Mouse (Mus musculus) liver, embryonic 14.5 days (tissue): ENCODE data around the gene Slc6a21. TPM values are rescaled to one million over a fixed set of nuclear protein-coding genes. Genes with fewer than 3 reads are reported as not detected.

Experiments used
- ATAC-seq: fragments of 200-750 bp; cut with Nextera tagmentation; 2 replicates; pipeline ENCODE4 v1.8.0; 2017; ENCODE audit warnings: moderate number of reproducible peaks, mild to moderate bottlenecking, moderate library complexity; ENCODE audit not compliant: insufficient read depth
- DNase-seq, 3 experiments: peaks; one replicate each; pipeline ENCODE4 v3.0.0-alpha.2; 2012 to 2013; ENCODE audit warnings: low read depth in 3 of 3, low spot score in 3 of 3
- H3K27ac ChIP-seq: fragments of 300-500 bp; sonication (generic); 2 replicates; pipeline ENCODE4 v1.5.1; 2014; ENCODE audit warnings: moderate library complexity, mild to moderate bottlenecking, control low read depth, inconsistent platforms
- H3K27me3 ChIP-seq: fragments of 300-500 bp; sonication (generic); 2 replicates; pipeline ENCODE4 v1.6.1; 2014; ENCODE audit warnings: mild to moderate bottlenecking, low read length, moderate library complexity; ENCODE audit not compliant: control insufficient read depth, insufficient read depth
- H3K36me3 ChIP-seq: fragments of 300-500 bp; sonication (generic); replicated peaks from 2 replicates; pipeline ENCODE4 v1.6.1; 2014; ENCODE audit warnings: low read depth; ENCODE audit not compliant: control insufficient read depth, insufficient read depth
- H3K4me1 ChIP-seq, 2 experiments: fragments of 200-500 bp in 1 of 2; fragments of 300-500 bp in 1 of 2; sonication (generic) in 1 of 2; replicated peaks; 2 replicates each; pipeline ENCODE4 v1.6.1; 2012 to 2014; ENCODE audit warnings: antibody characterized with exemption in 1 of 2, inconsistent platforms in 1 of 2, low read length in 1 of 2; ENCODE audit not compliant: control insufficient read depth in 2 of 2, insufficient read depth in 2 of 2
- H3K4me2 ChIP-seq: fragments of 300-500 bp; sonication (generic); 2 replicates; pipeline ENCODE4 v1.6.1; 2014; ENCODE audit warnings: low read depth, mild to moderate bottlenecking, control low read depth, moderate library complexity
- H3K4me3 ChIP-seq, 2 experiments: fragments of 200-500 bp in 1 of 2; fragments of 300-500 bp in 1 of 2; sonication (generic) in 1 of 2; 2 replicates each; pipeline ENCODE4 v1.5.1; 2012 to 2014; ENCODE audit warnings: low read depth in 2 of 2, low read length in 2 of 2, mild to moderate bottlenecking in 2 of 2, control low read depth in 1 of 2, inconsistent platforms in 1 of 2, moderate library complexity in 1 of 2; ENCODE audit not compliant: insufficient read depth in 1 of 2
- H3K9ac ChIP-seq: fragments of 300-500 bp; sonication (generic); replicated peaks from 2 replicates; pipeline ENCODE4 v1.6.1; 2014; ENCODE audit warnings: mild to moderate bottlenecking, control low read depth, moderate library complexity
- H3K9me3 ChIP-seq: fragments of 300-500 bp; sonication (generic); 2 replicates; pipeline ENCODE4 v1.6.1; 2016; ENCODE audit warnings: low read length, mixed read lengths; ENCODE audit not compliant: control insufficient read depth
- CTCF ChIP-seq: IDR thresholded peaks from 2 replicates; pipeline ENCODE4 v1.5.1; 2016; ENCODE audit warnings: antibody characterized with exemption, low read depth, control low read depth
- EP300 ChIP-seq: IDR thresholded peaks from 2 replicates; pipeline ENCODE4 v1.6.1; 2016; ENCODE audit warnings: antibody characterized with exemption, low read depth
- WGBS: fragments of 180-500 bp; shearing (Covaris S2); extraction: QIAGEN DNeasy Blood & Tissue Kit; methylation state at CpG from one replicate; pipeline ENCODE4 v1.1.7; 2014; ENCODE audit not compliant: insufficient replicate concordance; 5-methylcytosine and 5-hydroxymethylcytosine counted together
- polyA plus RNA-seq, 2 experiments: library from polyadenylated mRNA; depleted of rRNA in 1 of 2; stranded (reverse) in 1 of 2; unstranded in 1 of 2; fragments of >200 nt; fragmentation: Nextera tagmentation in 1 of 2; extraction: Ambion mirVana in 1 of 2; gene quantifications; 2 replicates each; pipeline versions ENCODE4 v1.2.1 to v1.2.3; 2012 to 2014

Gene Slc6a21
- polyA plus RNA-seq, 2 experiments, result not detected

GRCm38 (mm10) chr7:45257063-45257840 lies 20.1 kb upstream of the Slc6a21 start:
- ATAC-seq (no peak), DNase-seq (no peak)
- no peak overlapping the region for H3K4me2 ChIP-seq
- H3K9me3 ChIP-seq, result no peaks in the 10 kb centered on the region
- 51% methylated on average over 11 of the region's 11 CpGs for WGBS
- H3K36me3 ChIP-seq, result no peaks in the 10 kb centered on the region
- H3K4me3 ChIP-seq, result no peak overlapping the region
- no peak overlapping the region for H3K27ac ChIP-seq
- no peaks in the 10 kb centered on the region for H3K4me1 ChIP-seq
- no peaks in the 10 kb centered on the region for H3K27me3 ChIP-seq
- TF ChIP-seq EP300, result no peak
- TF ChIP-seq CTCF, result no peak
- no peak overlapping the region for H3K9ac ChIP-seq

GRCm38 (mm10) chr7:45259281-45259680 lies 18.0 kb upstream of the Slc6a21 start:
- no peaks in the 10 kb centered on the region for H3K27me3 ChIP-seq
- no peak overlapping the region for H3K4me3 ChIP-seq
- DNase-seq (no peak), ATAC-seq (no peak)
- no peaks in the 10 kb centered on the region for H3K36me3 ChIP-seq
- no peak overlapping the region for H3K27ac ChIP-seq
- no peak overlapping the region for H3K4me2 ChIP-seq
- WGBS, result 66% methylated on average over 8 of the region's 8 CpGs
- no peaks in the 10 kb centered on the region for H3K9me3 ChIP-seq
- no peak for TF ChIP-seq EP300
- no peak for TF ChIP-seq CTCF
- 0 out of 4 replicates have a peak, but pooled peaks cover 0 to 2% of the 10 kb centered on the region in 2 experiments for H3K4me1 ChIP-seq
- H3K9ac ChIP-seq, result no peak overlapping the region

- Histone ChIP-seq H3K4me1 (0 out of 4 replicates have a peak, but pooled peaks cover 0 to 2% of the 10 kb centered on the region in 2 experiments), H3K4me2 (no peak overlapping the region), H3K4me3 (no peak overlapping the region), H3K36me3 (no peaks in the 10 kb centered on the region), H3K9me3 (no peaks in the 10 kb centered on the region), H3K27me3 (no peaks in the 10 kb centered on the region), H3K27ac (no peak overlapping the region), H3K9ac (no peak overlapping the region)
- DNase-seq (no peak), ATAC-seq (no peak)
- WGBS, result 44% methylated on average over 7 of the region's 7 CpGs
- TF ChIP-seq EP300, result no peak
- TF ChIP-seq CTCF, result no peak
Observed at GRCm38 (mm10) chr7:45262266-45262665, 15.0 kb upstream of the Slc6a21 start.

- H3K27me3 ChIP-seq, result no peaks in the 10 kb centered on the region
- TF ChIP-seq CTCF (no peak), EP300 (no peak)
- no peak overlapping the region for H3K9ac ChIP-seq
- WGBS, result 54% methylated on average over 7 of the region's 7 CpGs
- 0 out of 4 replicates have a peak, but pooled peaks cover 0 to 2% of the 10 kb centered on the region in 2 experiments for H3K4me1 ChIP-seq
- ATAC-seq (no peak), DNase-seq (no peak)
- no peaks in the 10 kb centered on the region for H3K36me3 ChIP-seq
- H3K4me3 ChIP-seq, result no peak overlapping the region
- H3K27ac ChIP-seq, result no peak overlapping the region
- H3K9me3 ChIP-seq, result no peaks in the 10 kb centered on the region
- no peak overlapping the region for H3K4me2 ChIP-seq
Observed at GRCm38 (mm10) chr7:45263006-45263607, 14.2 kb upstream of the Slc6a21 start.

GRCm38 (mm10) chr7:45264348-45264747 lies 13.0 kb upstream of the Slc6a21 start:
- no peak overlapping the region for H3K9ac ChIP-seq

More at GRCm38 (mm10) chr7:45264348-45264747, 13.0 kb upstream of the Slc6a21 start:
- WGBS, result 38% methylated on average over 3 of the region's 3 CpGs
- no peak for ATAC-seq
- Histone ChIP-seq H3K4me1 (0 out of 4 replicates have a peak, but pooled peaks cover 0 to 2% of the 10 kb centered on the region in 2 experiments), H3K9me3 (no peaks in the 10 kb centered on the region), H3K4me3 (no peak overlapping the region), H3K27ac (no peak overlapping the region), H3K36me3 (no peaks in the 10 kb centered on the region), H3K27me3 (no peaks in the 10 kb centered on the region), H3K4me2 (no peak overlapping the region)
- no peak for TF ChIP-seq CTCF
- TF ChIP-seq EP300, result no peak
- DNase-seq, result no peak
